Comparison of ENCODE assay signal across 10 mouse cellular contexts in genomic region chr11:35351376-35351775, GRCm38 (mm10).
"Had no signal": no experiment of that assay in that cellular context is flagged by ENCODE, and none has a peak within 500 bp of the region (broad histone marks: within the 10 kb centered on the region; RNA-seq: fewer than 3 reads in every experiment).

No protein-coding gene starts in this region.

- H3K4me1 ChIP-seq: liver, embryonic 15.5 days had no signal

- H3K9ac ChIP-seq: liver, embryonic 15.5 days; midbrain, embryonic 13.5 days had no signal

- H3K9me3 ChIP-seq: liver, embryonic 15.5 days; midbrain, embryonic 13.5 days had no signal

- H3K4me3 ChIP-seq: liver, embryonic 15.5 days; midbrain, embryonic 13.5 days had no signal

- ATAC-seq: lung, postnatal 0 days; midbrain, embryonic 13.5 days had no signal

- H3K27ac ChIP-seq: kidney, postnatal 0 days; liver, embryonic 15.5 days; midbrain, embryonic 13.5 days had no signal

- H3K27me3 ChIP-seq: liver, embryonic 15.5 days had no signal

- H3K4me2 ChIP-seq: liver, embryonic 11.5 days; liver, embryonic 15.5 days; midbrain, embryonic 13.5 days had no signal

- DNase-seq: kidney, postnatal 36 days; lung, adult 2 months; lung, postnatal 36 days; right cerebral cortex, postnatal 25 days; thymus, postnatal 4 days had no signal

- H3K36me3 ChIP-seq: liver, embryonic 15.5 days; midbrain, embryonic 13.5 days had no signal
